Mouse (Mus musculus) thymus, adult 18-20 months (tissue): ENCODE data around the gene Gm49711.

ENCODE experiments used
- DNase-seq, 2 experiments: peaks; one replicate each; pipeline ENCODE4 v3.0.0; 2022; ENCODE audit warnings: mixed read lengths in 2 of 2

The Gm49711 gene

GRCm38 (mm10) chr16:92120899-92121531 lies 62.9 kb downstream of the Gm49711 start:
- DNase-seq, result no peak

- no peak for DNase-seq
Observed at GRCm38 (mm10) chr16:92127226-92127625, 69.1 kb downstream of the Gm49711 start.

GRCm38 (mm10) chr16:92127666-92128065 lies 69.5 kb downstream of the Gm49711 start:
- no peak for DNase-seq

- no peak for DNase-seq
Observed at GRCm38 (mm10) chr16:92129843-92130242, 71.7 kb downstream of the Gm49711 start.

- DNase-seq, result no peak
Observed at GRCm38 (mm10) chr16:92132511-92132910, 74.4 kb downstream of the Gm49711 start.

- no peak for DNase-seq
Observed at GRCm38 (mm10) chr16:92134148-92134764, 76.1 kb downstream of the Gm49711 start.

GRCm38 (mm10) chr16:92136275-92136674 lies 78.2 kb downstream of the Gm49711 start:
- no peak for DNase-seq

- no peak for DNase-seq
Observed at GRCm38 (mm10) chr16:92139386-92140261, 81.5 kb downstream of the Gm49711 start.

- DNase-seq, result no peak
Observed at GRCm38 (mm10) chr16:92140328-92140727, 82.2 kb downstream of the Gm49711 start.

GRCm38 (mm10) chr16:92141021-92141420 lies 82.9 kb downstream of the Gm49711 start:
- DNase-seq, result no peak

- DNase-seq, result no peak
Observed at GRCm38 (mm10) chr16:92142426-92143012, 84.4 kb downstream of the Gm49711 start.

GRCm38 (mm10) chr16:92147631-92148366 lies 89.7 kb downstream of the Gm49711 start:
- no peak for DNase-seq

- DNase-seq, result no peak
Observed at GRCm38 (mm10) chr16:92148367-92148728, 90.2 kb downstream of the Gm49711 start.

- DNase-seq, result no peak
Observed at GRCm38 (mm10) chr16:92150975-92151374, 92.9 kb downstream of the Gm49711 start.

- no peak for DNase-seq
Observed at GRCm38 (mm10) chr16:92158021-92158455, 99.9 kb downstream of the Gm49711 start.

- DNase-seq, result peak; percentile 11 to 12
Observed at GRCm38 (mm10) chr16:92158461-92159091, 100.5 kb downstream of the Gm49711 start.

- DNase-seq, result no peak
Observed at GRCm38 (mm10) chr16:92159114-92159513, 101.0 kb downstream of the Gm49711 start.

- DNase-seq, result no peak
Observed at GRCm38 (mm10) chr16:92162289-92162688, 104.2 kb downstream of the Gm49711 start.

- DNase-seq, result no peak
Observed at GRCm38 (mm10) chr16:92163545-92163944, 105.4 kb downstream of the Gm49711 start.

GRCm38 (mm10) chr16:92176052-92176451 lies 117.9 kb downstream of the Gm49711 start:
- DNase-seq, result no peak

GRCm38 (mm10) chr16:92177718-92178117 lies 119.6 kb downstream of the Gm49711 start:
- DNase-seq, result no peak

GRCm38 (mm10) chr16:92179306-92179705 lies 121.2 kb downstream of the Gm49711 start:
- no peak for DNase-seq
